Mouse (Mus musculus) spleen, adult 18-20 months (tissue): ENCODE measurements around the gene Spata31d1b.

Source experiments
- DNase-seq, 2 experiments: peaks; one replicate each; pipeline ENCODE4 v3.0.0; 2022; ENCODE audit warnings: mixed read lengths in 2 of 2

Spata31d1b gene

DNA sequence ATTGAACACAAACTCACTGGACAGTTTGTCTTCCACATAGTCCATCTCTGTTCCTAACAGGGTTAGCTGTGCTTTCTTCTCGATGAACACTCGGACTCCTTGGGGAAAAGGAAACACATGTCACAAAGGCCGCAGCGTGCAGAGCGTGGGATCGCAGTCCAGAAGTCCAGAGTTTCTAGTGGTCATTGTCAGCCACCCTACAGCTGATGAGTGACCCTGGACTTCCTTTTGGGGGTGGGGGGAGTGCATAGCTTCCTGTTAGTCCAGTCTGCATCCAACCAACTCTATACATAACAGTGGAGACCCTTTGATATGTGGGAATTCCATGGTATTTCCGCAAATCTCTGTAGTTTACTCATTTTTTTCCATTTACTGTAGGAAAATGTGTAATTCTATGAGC lies 44.8 kb downstream of the Spata31d1b start:
- DNase-seq: no peak

DNA sequence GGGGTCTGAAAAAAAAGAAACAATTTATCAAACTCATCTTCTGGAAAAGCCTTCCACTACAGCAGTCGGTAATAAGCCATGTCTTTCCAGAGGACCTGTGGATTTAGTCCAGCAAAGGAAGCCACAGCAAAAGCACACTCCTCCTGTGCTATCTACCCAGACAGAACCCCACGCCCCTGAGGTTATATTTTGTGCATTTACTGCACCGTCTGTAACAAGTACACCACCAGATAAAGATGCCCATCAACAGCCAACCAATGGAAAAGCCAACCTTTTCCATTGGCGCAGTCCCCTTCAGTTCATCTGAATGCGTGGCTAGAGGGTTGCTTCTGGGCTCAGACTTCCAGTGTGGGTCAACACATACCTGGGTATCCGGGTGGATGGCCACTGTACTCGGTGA lies 50.7 kb downstream of the Spata31d1b start:
- no peak for DNase-seq

DNA sequence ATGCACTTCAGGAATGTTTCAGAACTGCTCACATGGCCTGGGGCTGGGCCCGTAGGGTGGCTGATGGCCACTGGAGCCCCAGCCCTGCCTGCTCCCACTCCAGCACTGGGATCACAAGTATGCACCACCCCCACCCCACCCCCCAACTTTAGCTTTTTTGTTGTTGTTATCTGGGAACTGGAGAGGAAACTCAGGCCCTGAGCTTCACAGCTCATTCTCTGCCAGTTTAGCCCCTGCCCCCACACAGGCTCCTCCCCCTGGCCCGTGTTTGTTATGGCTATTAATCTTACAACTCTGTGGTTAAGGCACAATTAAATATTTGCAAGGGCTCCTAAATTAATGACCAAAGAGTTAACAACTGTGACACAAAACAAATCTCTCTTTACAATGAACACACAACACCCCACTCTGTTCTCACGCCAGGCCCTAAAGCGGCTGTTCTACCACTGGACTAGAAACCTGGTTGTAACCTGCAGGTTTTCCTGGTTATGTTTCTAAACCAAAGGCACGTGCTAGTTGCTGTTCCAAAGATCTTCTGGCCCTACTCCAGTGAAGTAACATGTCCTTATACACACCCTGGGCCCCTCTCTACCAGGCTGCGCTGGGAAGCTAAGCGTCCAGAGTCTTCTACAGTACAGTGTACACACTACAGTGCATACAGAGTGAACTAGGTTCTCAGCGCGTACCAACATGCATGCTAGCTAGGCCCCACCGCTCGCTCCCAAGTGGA lies 54.9 kb downstream of the Spata31d1b start:
- DNase-seq: no peak

DNA sequence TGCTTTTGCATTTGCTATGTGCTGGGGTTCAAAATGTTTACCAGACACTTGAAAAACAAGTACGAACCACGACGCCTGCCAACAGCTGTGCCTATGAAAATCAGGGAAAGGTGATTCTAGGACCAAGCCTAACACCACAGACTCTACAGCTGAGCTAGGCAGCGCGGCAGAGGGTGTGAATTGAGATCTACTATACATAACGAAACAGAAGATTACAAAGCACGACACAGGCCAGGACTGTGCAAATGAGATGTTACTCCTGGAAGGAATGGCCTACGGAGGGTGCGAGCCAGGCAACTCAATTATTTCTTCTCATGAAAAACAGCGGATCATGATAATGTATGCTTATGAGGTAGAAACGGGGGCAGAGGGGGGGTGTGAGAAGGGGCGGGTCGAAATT lies 56.4 kb downstream of the Spata31d1b start:
- DNase-seq: no peak
